Mouse (Mus musculus) stomach, postnatal 0 days (tissue): Measurements from ENCODE around the gene Vcl.

ENCODE experiments used
- CTCF ChIP-seq: IDR thresholded peaks from 2 replicates; pipeline ENCODE4 v1.5.1; 2016; ENCODE audit warnings: antibody characterized with exemption, low read depth, mild to moderate bottlenecking, moderate library complexity
- EP300 ChIP-seq: optimal IDR thresholded peaks from 2 replicates; pipeline ENCODE3; 2016; ENCODE audit warnings: antibody characterized with exemption

- no peak for TF ChIP-seq CTCF
- no peak for TF ChIP-seq EP300
Measured at GRCm38 (mm10) chr14:20930481-20931391, 1.5 kb downstream of the Vcl start.
